Mouse (Mus musculus) neutrophil, adult 5-6 weeks (primary cell): ENCODE data around the gene Scgb1a1. TPM values are rescaled to one million over a fixed set of nuclear protein-coding genes. Genes with fewer than 3 reads are reported as not detected.
"Not testable (repeated sequence)": the region's sequence is repeated elsewhere in the genome, so short reads cannot be mapped to it uniquely, and the experiment has no call there.

ENCODE experiments used
- ATAC-seq: fragments of 151-379, 151-347 bp; 2 replicates; pipeline ENCODE4 v1.8.0; 2017; ENCODE audit warnings: mild to moderate bottlenecking, moderate TSS enrichment; ENCODE audit not compliant: insufficient number of reproducible peaks, poor library complexity, low FRiP score, severe bottlenecking; ENCODE audit errors: extremely low read depth
- total RNA-seq: library from RNA; stranded (forward); fragments of 200-1000 nt; gene quantifications from 2 replicates; pipeline ENCODE4 v1.2.3, GENCODE M21; 2017

Scgb1a1 gene
- not detected in 2 replicates for total RNA-seq

GRCm38 (mm10) chr19:9087821-9088220 lies at the start of gene Scgb1a1:
Gene Scgb1a1, minus strand, starts transcription at chr19:9087958.
- ATAC-seq, result no peak

GRCm38 (mm10) chr19:9137159-9137558 lies 49.4 kb upstream of the Scgb1a1 start:
- ATAC-seq, result no peak

DNA sequence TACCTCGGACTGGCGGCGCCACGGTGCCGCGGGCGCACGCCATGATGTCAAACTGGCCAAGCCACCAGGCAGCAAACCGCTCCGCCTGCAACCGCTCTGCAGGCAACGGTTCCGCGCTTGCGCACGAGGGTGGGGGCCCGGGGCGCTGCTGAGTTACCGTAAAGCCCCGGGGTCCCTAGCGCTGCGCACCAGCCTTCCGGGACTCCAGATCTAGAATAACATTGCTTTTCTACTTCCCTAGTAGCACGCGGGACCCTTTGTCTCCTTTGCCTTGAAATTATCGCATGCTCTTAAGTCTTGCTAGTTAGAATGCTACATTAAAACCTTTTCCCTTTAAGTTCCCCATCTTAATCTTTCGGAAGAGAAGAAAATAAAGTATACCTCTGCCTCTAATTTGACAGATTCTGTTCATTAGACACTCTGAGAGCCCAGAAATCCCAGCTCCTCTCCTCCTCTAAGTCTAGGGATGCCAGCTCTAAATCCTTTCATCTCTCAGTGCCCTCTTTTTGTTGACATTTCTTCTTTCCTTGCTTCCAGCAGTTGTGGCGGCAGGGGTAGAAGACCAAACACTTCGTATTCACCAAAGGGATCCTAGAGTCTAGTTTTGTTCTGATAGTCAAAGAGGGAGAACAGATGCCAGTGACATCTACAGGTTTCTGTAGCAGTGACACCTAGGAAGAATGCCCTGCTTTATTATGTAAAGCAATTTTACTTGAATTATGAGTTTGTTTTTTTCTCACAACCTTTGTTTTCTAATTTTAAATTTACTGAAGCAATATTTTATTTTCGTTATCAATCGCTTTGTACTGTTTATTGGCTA lies 48.0 kb upstream of the Scgb1a1 start, which contains the start of gene Asrgl1:
Gene Asrgl1 (minus strand): TSS at position 125 of the 820 bp plus-strand sequence.
- peak; percentile 81 for ATAC-seq

- peak; percentile 60; the same call in 1 of the 2 replicates for ATAC-seq
Measured at GRCm38 (mm10) chr19:9134746-9135511, 47.2 kb upstream of the Scgb1a1 start.

GRCm38 (mm10) chr19:9129996-9130395 lies 42.2 kb upstream of the Scgb1a1 start:
- ATAC-seq, result no peak

GRCm38 (mm10) chr19:9128499-9129194 lies 40.9 kb upstream of the Scgb1a1 start:
- ATAC-seq, result no peak

GRCm38 (mm10) chr19:9123986-9124385 lies 36.2 kb upstream of the Scgb1a1 start:
- not testable (repeated sequence) for ATAC-seq

- no peak for ATAC-seq
Measured at GRCm38 (mm10) chr19:9122390-9122789, 34.6 kb upstream of the Scgb1a1 start.

- no peak for ATAC-seq
Measured at GRCm38 (mm10) chr19:9119655-9120425, 32.1 kb upstream of the Scgb1a1 start.

DNA sequence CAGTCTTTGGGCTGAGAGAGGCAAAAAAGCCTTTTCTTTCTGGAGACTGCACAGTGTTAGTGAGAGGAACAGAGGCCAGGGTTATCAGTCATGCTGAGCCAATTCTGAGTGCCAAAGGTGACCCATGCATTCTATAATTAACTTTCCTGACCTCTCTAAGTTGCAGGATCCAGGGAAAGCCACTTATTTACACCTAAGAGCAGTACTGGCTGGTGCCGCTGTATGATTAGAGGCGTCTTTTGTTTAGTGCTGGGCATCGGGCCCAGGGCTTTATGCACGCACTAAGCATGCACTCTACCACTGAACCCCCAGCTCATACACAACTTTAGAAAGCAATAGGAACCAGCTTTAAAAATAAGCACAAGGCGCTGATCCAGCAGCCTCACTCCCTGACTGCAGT lies 29.5 kb upstream of the Scgb1a1 start:
- ATAC-seq, result no peak

DNA sequence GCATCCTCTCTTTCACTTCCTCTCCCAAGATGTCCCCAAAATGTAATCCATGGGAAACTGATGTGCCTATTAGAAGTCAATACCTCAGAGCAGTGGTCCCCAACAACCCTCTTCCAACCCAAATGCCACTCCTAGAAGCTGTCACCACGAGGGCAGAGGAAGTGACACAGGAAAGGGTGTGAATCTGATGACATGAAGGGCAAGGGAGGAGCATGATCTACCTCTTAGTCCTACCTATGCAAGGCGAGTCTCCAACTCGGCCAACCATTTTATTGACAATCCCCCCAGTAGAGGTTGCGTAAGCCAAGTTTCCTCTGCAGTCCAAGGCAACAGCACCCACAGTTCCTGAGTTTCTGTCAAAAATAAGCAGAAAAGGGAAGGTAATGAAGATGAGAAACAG lies 28.5 kb upstream of the Scgb1a1 start:
- no peak for ATAC-seq

DNA sequence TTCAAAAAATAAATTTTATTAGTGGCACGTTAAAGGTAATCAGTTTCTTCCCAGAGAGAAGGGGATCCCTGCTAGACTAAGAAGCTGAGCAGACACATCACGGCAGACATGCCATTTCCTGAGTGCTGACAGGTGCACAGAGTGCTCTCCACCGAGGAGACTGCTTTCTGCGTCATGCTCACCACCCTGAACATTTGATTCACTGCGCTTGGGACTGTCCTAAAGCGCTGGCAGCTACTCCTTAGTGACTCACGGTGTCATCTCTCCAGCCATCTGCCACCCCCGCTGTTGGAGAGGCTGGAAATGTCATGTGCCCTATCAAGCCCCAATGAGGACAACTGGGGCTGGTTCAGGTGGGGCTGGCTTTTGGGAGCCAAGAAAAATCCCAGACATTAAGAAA lies 24.3 kb upstream of the Scgb1a1 start:
- no peak for ATAC-seq

GRCm38 (mm10) chr19:9110182-9110869 lies 22.6 kb upstream of the Scgb1a1 start:
- ATAC-seq, result peak; percentile 85

GRCm38 (mm10) chr19:9108536-9108935 lies 20.8 kb upstream of the Scgb1a1 start:
- no peak for ATAC-seq

- ATAC-seq, result no peak
Measured at GRCm38 (mm10) chr19:9107379-9107755, 19.6 kb upstream of the Scgb1a1 start.

GRCm38 (mm10) chr19:9106751-9107378 lies 19.1 kb upstream of the Scgb1a1 start:
- no peak for ATAC-seq

DNA sequence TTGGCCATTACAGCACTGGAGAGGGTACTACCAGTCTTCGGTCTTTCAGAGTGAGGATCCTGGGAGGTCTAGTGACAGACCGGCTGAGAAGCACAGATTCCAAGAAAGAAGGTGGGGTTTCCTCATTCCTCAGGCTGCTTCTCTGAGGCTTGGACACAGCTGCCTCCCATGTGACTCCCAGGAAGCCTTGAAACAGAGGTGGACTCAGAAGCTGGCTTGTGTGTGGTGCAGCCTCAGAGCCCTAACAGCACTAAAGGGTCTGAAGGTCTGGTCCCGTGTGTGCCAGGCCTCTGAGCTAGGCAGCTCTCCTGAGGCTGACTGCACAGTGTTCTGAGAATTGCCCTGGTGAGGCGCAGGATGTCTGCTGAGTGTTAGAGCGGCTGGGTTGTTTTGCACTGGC lies 18.3 kb upstream of the Scgb1a1 start:
- no peak for ATAC-seq
